Mouse (Mus musculus) cerebellum, adult 18-20 months (tissue): ENCODE measurements around the gene Zfhx3.

Experiments used
- DNase-seq, 2 experiments: peaks; one replicate each; pipeline ENCODE4 v3.0.0; 2021

Zfhx3 gene

DNA sequence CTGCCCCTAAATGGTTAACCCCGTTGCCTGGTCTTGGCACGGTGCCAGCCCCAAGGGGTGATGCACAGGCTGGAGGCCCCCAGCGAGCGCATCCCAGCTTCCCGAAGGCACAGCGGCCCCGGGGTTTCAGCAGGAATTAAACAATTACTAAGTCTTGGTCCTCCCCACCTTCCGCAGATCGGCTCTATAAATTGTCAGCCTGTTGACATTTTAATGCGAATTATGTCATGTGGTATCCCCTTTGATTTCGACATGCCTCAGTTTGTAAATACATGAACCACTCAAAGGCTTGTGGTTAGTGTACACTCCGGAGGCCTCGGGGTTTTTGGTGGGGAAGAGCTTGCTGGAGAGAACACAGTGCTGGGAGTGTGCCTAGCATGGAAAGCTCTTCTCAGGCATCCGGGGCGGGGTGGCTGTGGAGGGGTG is 880.4 kb downstream of the Zfhx3 start:
- DNase-seq: no peak

DNA sequence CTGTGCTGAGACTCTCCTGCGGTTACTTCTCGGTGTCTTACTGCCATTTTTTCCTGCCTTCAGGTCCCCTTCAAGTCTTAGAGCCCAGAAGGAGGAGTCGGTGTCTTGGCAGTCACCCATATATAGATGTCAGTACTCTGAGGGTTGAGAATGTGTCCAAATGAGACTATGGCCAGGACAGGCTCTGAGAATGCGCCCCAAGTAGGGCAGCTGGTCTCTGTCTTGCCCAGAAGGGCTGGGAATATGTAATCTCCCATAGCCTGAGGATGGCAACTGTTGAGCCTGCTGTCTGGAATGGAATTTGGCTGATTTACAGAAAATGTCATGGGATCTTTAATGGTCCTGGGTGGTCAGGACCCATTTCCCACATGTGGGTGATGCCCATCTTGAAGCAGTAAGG is 881.6 kb downstream of the Zfhx3 start:
- no peak for DNase-seq

DNA sequence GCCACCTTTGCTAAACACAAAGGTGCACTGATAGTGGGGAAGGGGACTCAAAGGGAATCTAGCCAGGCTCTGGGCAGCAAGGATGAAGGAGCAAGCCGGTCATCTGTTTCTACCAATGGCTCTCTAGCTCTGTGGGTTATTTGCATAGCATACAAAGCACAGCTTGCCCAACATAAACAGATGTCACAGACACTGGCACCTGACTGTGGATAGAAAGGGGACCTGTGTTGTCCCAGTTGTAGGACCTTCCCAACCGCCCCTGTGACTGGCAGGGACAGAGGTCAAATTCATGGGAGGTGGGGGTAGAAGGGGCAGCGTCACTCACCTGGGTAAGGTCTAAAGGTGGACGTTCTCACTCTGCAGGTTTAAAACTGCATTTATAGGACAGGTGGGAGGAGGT is 884.0 kb downstream of the Zfhx3 start:
- no peak for DNase-seq

DNA sequence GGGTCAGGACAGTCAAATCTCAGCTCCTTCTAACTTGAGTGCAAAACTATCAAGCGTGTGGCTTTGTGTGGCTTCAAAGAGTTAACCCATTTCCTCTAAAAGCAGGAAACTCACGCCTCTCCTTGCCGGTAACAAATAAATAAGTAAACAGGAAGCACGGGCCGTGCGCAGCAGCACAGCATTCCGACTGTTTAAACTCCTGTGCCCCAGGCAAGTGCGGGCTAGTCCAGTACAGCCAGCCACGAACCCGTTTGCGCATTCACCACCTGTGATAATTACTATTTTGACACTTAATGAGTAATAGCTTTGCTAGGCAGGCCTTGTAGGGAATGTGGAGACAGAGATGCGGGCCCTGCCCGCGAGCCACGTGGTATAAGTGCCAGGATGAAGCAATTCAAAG is 885.0 kb downstream of the Zfhx3 start:
- DNase-seq: no peak

DNA sequence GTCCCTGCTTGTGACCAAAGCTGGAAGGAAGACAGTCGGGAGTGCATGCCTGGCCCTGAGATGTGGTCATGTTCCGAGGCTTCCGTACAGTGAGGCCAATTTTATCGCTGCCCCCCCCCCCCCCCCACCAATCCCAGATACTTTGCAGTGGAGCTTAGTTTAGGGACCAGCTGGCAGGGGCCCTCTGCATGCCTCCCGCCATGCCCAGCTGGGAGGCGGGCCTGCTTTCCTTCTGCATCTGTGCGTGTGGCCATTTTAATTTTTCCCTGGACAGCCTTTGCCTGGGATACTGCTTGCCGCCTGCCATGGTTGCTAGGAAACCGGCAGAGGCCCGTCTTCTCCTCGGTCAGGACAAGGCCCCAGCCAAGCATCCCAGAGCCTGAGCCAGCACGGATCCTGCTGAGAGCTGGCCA is 886.9 kb downstream of the Zfhx3 start:
- DNase-seq: peak; percentile 15 to 31

DNA sequence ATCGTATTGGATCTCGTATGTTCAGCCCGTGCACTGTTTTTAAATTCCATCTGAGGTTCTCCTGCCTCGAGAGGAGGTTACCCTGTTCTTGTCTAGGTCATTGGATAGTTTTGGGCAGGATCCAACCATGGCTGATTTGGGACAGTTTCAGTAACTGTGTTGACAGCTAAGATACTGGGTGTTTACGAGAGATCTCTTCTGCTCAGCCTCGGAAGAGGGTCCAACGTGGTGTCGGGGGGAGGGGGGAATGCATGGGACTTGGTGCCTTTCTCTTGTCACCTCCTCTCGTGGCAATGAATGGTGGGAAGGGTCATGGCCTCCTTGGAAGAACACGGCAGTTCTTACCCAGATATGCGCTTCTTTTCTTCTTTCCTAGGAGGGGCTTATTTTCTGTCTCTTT is 892.7 kb downstream of the Zfhx3 start:
- no peak for DNase-seq

DNA sequence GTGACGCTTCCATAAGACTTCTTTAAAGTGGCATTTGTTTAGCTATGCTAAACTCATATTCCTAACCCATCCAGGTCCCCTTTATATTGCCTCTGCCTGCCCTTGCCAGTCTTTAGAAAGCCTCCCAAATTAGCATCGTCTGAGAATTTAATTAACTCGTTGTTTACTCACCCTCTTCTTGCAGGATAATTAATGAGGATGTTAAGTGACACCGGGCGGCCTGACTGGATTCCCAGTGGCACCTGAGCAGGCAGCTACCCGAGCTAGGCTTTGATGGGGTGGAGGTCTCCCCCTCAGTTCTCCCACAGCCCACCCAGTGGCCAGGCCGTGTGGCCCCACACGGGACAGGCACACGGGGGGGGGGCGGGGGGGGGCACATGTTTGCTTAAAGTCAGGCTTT is 895.3 kb downstream of the Zfhx3 start:
- DNase-seq: no peak

DNA sequence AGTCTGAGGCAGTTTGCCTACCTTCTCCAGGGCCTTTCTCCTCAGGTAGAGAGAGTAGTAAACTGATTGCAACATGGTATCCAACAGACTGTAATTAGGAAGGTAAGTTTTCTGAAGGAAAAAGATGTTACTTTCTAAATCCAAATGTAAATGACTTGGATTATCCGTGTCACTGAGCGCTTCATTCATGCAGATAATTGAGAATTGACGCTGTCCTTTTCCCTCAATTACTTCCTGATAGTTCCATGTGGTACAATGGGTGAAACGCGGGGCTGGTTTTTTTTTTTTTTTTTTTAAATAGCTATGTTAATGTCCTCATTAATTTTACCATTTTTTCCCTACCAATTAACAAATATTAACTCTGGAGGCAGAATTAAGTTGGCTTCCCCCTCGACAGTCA is 896.3 kb downstream of the Zfhx3 start:
- DNase-seq: no peak

DNA sequence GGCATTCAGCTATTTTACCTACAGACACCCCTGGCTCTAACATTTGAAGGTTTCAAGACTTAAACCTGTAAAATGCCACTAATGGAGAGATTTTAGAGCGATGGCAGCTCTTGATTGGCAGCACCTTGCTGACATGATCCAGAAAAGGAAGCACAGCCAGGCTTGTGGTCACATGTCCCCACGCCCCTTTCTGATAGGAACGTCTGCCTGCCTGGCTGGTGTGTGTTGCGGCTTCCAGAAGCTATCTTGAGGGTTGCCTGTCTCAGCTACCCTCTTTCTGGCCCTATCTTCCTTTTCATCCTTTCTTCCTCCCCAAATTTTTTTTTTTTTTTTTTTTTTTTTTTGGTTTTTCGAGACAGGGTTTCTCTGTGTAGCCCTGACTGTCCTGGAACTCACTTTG is 899.9 kb downstream of the Zfhx3 start:
- DNase-seq: no peak

DNA sequence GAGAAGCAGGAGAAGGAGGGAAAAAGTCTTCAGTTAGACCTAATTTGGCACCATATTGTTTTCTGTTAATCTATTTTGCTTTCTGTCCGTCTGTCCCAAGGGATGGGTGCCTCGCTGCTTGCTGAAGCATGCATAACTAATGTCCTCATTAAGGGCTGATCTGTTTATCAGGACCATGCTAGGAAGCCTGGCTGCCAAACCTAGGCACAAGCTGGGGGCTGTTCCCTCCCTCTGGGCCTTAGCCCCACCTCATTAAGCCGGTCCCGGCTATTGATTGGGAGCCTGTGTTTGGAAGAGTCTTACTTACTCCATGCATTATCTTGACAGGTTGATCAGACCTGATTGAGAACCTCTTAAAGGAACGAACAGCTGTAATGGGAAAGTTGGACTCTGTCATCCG is 903.7 kb downstream of the Zfhx3 start:
- no peak for DNase-seq

DNA sequence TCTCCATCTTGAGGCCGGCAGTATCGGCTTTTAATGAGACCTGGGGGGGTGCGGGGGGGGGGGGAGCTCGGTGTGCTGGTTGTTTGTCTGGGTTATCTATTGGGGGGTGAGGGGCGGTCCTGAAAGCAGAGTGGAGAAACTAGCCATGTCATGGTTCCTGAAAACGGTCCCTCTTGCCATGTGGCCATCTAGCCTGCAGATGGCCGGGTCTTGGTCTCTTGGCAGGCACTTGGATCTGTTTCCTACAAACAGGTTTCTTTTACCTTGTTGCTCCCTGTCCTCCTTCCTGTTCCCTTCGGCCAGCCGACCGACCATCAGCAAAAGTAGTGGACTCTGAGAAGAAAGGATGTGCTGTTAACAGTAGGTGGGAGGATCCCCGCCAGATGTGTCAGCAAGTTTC is 904.4 kb downstream of the Zfhx3 start:
- DNase-seq: no peak

DNA sequence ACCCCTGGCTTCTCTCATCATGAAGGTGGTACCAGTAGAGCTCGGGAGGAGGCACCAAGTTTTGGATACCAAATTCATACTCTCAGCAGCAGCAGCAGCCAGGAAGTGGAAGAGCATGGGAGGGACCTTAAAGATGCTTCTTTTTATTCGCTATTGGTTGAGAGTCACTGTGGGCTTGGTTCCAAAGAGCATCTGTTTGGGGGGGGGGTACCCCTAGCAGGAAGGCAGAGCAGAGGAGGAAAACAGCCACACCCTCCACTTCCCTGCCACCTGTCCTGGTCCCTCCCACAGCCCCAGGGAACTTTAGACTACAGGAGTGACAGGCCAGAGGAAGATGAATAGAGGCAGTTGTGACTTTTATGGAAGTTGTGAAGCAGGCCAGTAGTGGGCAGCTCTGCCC is 904.9 kb downstream of the Zfhx3 start:
- DNase-seq: no peak

DNA sequence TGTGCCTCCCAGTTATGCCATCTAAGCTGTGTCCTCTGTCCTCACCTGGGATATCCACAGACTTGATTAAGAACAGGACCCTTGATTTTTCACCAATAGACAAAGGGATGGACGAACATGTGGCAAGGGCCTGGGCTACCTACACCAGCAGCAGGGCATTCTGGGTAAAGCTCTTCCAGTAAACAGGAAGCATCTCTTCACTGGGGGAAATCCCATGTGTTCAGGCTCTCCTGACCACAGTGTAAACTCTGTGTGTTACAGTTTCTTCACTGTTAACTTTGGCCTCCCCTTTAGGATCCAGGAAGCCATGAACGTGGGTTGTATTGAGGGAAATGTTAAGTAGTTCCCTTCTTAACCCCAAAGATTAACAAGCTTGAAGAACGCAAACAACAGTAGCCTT is 906.0 kb downstream of the Zfhx3 start:
- no peak for DNase-seq

DNA sequence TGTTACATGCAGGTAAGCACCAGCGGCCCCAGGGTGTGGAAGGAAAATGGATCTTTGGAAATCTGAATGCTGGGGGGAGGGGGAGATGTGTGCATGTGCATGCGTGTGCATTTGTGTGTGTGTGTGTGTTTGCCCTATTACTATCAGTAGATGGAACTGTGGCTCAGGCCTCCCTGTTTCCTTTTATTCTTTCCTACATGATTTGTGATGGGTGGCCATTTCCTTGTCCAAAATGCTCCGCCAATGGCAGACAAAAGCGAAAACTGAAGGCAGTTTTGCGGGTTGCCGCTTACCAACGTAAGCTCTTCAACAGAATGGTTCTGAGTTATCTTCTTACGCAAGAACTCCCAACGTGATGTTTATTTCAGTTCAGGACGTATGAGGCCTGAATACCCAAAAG is 910.6 kb downstream of the Zfhx3 start:
- DNase-seq: no peak

DNA sequence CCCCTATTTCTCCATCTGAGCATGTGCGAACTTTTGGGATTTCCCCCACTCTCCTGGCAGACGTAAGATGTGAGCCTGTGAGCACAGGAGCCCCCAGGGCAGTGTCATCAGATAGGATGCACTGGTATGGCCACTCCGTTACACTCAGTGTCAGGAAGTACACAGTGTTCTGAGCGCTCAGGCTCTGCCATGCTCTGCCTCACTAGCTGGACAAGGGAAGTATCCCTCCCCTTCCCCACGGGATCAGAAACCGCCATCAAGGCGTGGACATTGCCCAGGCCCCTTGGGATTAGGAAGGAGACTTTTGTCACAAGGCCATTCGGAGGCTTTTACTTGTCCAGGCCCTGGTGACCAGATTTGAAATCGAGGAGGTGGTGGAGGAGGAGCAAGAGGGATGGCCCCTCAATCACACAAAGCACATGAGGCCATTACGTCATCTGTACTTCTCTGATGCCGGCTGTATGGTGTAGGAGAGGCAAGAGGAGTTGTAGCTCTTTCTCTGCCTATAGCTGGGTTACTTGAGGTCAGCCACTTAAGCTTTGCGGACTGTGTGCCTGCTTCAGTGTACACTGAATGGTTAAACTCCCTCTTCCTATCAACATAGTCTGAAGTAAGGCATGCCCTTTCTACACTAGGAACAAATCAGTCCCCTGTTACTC is 912.1 kb downstream of the Zfhx3 start:
- DNase-seq: no peak

DNA sequence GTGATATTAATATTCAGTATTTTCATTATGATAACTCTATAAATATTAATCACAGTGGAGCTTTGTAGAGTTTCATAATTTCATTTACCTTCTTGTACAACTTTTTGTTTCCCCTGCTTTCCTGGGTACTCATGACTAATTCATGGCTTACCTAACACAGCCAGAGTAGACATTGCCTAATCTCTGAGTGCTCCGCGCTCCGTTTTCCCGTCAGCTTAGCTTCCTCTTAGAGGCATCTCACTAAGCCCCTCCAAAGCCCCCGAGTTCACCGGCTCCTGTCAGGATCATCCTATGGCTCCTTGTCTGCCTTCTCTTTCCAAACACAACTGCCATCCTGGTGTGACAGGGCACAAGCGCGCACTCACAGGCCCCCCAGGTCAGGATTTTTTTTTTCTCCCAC is 916.6 kb downstream of the Zfhx3 start:
- no peak for DNase-seq

DNA sequence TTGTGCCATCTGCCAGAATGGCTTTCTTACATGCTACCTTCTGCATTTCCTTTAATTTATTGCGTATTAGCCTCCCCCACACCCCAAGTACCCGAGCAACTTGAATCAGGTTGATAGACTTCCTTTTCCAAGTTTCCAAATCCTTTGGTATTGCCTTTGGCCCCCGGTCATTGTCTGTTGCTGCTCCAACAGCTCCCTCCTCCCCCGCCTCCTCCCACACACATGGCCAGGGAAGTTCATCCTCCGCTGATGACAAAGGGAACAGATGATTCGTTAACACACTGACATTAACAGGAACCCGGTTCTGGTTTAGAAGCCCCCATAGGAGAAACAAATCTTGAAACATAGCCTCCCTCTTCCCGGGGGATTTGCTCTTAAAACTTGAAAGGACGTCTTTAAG is 917.5 kb downstream of the Zfhx3 start:
- no peak for DNase-seq

DNA sequence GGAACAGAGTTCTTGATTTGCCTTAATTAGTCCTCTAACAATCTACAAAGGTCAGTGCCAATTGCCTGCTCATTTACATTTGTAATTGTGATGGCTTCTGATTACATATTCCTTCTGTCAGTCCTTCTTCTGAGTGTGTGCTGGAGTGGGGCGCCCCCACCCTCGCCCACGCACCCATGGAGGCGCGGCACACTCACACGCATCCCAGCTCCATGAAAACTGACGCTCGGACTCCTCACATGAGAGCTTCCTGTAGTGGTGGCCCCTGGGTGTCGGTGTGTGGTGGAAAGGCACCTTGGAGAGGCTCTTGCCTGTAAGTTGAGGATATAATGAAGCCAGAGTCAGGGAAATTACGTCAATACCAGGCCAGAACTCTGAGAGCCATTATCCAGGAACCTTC is 921.0 kb downstream of the Zfhx3 start:
- no peak for DNase-seq

DNA sequence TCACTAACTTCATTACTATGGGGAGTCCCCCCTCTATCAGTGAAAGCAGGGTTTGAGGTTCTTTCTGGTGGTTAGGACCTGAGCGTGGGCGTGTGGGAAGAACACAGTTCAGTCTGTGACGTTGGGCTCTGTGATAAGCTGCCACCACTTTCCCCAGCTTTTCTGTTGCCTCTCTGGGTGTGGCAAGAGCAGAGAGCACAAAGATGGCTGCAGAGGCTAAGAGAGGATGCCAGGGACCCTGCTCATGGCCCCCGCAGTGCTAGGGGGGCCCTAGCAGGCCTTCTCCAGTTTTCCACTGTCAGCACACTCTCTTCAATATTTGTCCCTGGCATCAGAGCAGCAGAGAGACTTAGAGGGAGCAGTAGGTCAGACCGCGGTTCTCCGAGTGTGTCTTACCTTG is 924.0 kb downstream of the Zfhx3 start:
- no peak for DNase-seq

DNA sequence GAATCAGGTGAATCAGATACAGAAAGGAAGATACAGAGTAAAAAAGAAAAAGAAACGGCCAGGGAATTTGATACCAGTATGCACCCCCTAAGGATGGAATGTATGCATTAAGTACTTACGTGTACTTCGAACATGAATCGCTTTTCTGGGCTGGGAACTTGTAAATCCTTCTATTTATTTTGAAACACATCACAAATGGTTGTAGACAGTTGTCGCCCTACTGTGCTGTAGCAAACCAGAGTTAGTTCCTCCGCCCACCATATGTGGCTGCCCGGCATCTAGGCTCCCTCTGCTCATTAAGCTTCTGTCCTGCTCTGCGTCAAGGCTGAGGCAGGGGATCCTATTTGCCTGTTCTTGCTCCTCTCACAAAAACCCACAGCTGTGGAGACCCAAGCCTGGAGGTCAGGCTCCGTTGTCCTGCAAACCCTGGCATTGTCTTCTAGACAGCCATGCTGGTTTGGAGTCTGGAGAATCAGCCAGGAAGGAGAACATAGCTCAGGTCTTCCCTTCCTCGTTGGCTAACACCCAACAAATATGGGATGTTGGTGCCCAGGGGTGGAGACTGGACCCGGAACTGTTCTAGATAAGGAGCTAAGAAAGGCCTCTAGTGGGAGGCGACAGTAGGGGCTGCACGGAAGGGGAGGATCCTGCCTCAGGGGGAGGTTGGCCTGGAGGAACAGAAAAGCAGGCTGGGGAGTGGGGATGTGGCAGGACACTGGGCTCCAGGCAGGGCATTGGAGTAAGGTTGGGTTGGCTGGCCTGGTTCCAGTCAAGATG is 925.2 kb downstream of the Zfhx3 start:
- no peak for DNase-seq

DNA sequence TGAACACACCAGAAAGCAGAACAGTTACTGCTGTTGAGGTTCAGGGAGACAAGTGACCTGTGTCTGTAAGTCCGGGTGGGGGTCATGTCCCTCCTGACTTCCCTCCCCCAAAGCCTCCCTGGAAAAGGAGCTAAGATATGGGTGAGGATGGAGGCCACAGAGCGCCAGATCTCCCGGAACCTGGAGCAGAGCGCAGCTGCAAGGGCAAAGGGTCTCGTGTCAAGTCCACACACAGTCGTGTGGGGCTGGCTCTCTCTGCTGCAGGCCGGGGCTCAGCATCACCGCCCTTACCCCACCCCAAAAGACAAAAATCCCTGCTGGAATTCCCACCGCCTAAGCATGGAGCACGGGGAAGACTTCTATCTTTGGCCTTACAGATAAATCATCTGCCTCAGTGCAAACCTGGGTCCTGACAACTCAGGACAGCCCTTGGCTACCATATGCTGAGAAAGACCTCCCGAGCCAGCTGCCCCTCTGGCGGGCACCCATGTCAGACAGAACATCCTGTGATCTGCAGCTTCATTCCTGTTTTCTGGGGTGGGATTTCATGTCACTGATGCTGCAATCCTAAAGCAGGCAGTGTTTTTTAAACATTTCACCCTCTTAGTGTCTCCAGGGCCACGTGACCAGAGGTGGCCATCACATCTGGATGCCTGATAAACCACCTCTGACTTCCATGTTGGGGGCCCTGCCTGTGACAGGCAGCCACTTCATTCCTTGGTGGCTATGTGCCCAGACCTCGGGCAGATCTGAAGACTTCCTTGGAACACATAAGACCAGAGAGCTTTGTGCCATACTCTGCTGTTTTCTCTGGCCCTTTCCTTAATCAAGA is 926.0 kb downstream of the Zfhx3 start:
- DNase-seq: no peak

DNA sequence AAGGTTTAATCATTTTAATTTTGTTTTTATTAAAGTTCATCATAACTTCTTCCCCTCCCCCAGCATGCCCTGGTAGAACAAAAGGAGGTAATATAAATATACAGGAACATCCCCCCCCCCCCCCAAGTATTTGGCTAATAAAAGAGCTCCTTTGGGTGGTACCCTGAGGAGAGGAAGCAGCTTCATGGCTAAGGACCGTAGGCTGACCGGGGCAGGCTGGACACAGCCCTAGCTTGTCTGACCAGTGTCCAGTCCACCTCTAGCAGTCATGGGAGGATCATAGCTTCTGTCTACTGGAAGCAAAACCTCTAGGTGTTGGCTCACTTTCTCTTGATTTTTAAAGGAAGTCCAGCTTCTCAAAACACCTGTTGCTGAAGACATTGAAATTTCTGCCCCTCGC is 927.0 kb downstream of the Zfhx3 start:
- DNase-seq: no peak

DNA sequence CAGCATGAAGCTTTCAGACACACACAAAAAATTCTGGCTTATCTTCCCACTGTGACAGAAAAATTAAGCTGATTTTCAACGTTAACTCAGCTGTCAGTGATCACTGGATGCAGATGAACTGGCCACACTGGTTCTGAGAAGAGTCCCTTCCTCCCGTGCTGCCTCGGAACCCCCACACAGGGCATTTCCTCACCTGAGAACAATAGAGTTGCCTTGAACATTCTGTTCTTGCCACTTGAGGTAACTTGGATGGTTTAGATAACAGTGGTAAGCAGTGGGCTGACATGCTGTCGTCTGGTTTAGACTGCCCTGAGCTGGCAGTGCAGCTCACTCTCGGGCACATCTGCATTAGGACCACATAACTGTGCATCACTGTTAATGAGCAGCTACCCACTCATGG is 927.5 kb downstream of the Zfhx3 start:
- no peak for DNase-seq

DNA sequence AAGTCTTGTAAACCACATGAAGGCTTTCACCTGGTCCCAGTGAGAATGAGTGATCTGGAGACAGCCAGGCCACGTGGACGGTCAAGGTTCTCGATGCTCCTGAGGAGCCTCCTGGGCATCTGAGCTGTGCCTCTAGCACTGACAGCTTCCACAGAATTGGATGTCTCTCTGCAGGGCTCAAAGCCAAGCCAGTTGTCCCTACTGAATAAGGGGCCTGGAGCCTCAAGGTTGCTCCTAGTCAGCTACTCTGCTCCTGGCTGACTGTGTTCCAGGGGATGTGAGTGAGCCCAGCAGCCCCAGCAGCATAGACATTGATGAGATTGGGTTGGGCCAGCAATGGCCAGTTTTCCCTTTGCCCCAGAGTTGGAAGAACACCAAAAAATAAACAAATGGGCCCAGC is 927.9 kb downstream of the Zfhx3 start:
- DNase-seq: no peak
